Mouse (Mus musculus) 3T3-L1 (cell line): Measurements from ENCODE around the gene Hsd17b13.
"Not testable (repeated sequence)": the region's sequence is repeated elsewhere in the genome, so short reads cannot be mapped to it uniquely, and the experiment has no call there.

Experiments used
- DNase-seq: peaks from one replicate; pipeline ENCODE4 v3.0.0-alpha.2; 2015; ENCODE audit warnings: low read depth, low spot score

The Hsd17b13 gene

DNA sequence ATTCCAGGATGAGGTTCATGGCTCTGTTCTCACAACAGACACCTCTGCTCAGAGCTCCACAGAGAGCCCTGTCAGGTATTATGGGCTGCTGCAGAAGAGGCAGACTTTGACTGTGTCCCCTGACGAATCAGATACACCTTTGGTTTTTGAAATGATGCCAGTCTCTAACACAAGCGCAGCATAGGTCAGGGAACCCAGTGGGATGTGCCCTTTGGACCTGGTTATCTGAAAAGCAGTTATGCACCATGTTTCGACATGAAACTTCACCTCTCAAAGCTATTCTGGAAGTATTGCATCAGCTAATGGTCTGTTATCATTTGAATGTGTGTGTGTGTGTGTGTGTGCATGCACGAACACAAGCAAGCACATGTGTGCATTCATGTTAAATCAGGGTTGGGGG is at the start of gene Hsd17b13:
Gene Hsd17b13, minus strand, starts transcription at position 114 of the 400 bp plus-strand sequence.
- no peak for DNase-seq

DNA sequence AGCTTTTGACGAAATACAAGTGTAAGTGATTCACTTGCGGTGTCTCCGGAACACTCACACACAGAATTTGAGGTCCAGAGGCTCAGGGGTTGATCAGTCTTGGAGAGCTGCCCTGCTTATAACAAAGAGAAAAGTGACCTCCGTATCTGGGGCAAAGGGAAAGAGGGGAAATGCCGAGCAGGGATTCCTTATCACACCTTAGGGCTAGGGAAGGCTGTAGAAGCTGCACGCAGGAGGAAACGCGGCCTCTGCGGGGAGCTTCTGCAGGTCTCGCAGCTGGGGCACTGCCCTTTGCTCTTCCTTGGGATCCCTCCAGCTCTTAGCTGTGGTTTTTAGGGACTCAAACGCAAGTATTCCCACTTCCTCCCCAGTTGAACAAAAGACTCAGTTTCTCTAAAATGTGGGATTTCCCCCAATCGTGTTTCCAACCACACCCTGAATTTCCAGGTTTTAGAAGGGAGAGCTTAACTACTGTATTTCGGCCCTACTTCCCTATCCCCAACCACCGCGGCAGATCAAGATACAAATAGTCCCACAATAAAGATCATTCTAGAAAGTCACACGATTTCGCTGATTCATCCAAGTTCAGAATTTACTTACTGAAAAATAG is 48.1 kb upstream of the Hsd17b13 start:
- no peak for DNase-seq

- DNase-seq: no peak
These were observed 47.6 kb upstream of the Hsd17b13 start for GRCm38 (mm10) chr5:104024762-104025161.

DNA sequence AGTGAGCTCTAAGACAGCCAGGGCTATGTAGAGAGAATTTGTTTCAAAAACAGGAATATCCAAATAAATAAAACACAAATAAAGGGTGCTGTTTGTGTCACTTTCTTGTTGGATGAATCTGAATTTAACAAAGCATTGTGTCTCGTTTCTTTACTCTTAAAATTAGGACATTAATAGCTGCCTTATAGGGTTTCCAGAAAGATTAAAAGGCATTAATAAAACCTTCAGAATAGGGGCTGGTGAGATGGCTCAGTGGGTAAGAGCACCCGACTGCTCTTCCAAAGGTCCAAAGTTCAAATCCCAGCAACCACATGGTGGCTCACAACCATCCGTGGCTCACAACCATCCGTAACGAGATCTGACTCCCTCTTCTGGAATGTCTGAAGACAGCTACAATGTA is 47.0 kb upstream of the Hsd17b13 start:
- not testable (repeated sequence) for DNase-seq

- DNase-seq: no peak
These were observed 46.2 kb upstream of the Hsd17b13 start for GRCm38 (mm10) chr5:104023289-104024020.

- DNase-seq: no peak
These were observed 45.3 kb upstream of the Hsd17b13 start for GRCm38 (mm10) chr5:104022558-104022957.

DNA sequence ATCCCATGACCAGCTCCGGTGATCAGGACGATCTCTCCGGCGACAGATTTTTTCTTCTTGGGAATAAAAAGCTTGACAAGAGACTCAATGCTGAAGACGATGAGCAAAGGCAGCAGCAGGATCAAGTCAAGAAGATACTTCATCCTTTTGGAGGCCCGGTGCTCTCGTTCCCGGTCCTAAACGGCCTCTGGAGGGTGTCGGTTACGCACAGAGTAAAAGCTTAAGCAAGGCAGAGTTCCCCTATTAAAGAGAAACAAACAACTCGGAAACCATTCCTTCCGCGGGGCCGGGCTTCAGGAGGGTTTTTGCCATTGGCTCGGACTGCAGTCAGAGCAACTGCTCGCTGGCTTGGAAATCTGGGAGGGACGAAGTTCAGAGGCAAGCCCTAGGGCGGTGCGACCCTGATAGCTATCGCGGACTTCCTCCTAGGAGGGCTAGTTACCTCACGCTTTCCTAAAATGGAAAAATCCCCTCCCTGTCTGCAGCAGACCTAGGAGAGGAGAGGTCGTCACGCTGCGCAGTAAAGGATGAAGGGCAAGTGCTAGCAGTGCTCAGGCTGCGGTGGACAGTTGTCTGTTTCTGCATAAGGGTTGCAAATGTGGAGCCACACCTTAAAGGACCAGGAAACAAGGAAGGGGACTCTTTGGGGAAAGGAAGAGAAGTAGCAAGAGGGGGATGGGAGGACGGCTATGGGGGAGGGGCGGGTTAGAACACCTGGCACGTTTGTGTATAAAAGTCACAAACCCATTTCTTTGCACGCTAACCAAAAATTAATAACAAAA is 44.6 kb upstream of the Hsd17b13 start, which contains the start of gene Hsd17b11:
Gene Hsd17b11, minus strand, starts transcription at position 323 of the 782 bp plus-strand sequence.
- peak; percentile 80 for DNase-seq

DNA sequence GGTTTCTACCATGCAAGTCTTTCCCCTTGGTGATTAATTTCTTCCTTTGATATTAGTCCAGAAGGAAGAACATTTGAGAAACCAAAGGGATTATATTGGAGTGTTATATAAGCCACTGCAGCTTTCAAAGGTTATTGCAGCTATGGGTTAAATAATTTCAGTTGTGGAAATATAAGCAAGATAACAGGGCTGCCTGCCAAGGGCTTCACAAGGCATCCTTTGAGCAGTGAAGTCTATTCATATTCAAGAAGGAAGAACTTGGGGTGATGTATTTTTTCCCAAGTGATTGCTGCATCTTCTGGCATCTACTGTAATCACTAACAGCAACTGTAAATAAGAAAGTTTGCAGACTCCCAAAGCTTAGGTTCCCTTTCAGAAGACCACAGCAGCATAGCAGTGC is 34.2 kb upstream of the Hsd17b13 start:
- DNase-seq: no peak

DNA sequence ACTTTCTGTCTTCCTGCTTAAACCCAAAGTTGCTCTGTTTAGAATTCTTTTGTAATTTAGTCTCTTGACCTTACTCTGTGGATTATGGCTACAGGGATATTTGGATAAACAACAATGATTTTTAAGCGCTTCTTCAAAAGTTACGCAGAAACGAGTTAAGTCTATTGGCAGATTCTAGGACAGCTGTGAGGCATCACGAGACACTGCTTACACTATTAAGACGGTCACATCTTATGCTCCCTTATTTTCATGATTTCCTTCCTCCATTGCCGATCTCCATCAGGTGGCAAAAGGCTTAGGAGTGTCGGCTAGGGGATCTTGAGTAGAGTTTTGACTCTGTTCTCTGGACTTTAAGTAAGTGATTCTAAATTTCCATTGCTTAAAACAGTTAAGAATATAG is 33.1 kb upstream of the Hsd17b13 start:
- no peak for DNase-seq

- no peak for DNase-seq
These were observed 32.2 kb upstream of the Hsd17b13 start for GRCm38 (mm10) chr5:104009421-104009820.

GRCm38 (mm10) chr5:104007801-104008200 is 30.6 kb upstream of the Hsd17b13 start:
- DNase-seq: no peak

DNA sequence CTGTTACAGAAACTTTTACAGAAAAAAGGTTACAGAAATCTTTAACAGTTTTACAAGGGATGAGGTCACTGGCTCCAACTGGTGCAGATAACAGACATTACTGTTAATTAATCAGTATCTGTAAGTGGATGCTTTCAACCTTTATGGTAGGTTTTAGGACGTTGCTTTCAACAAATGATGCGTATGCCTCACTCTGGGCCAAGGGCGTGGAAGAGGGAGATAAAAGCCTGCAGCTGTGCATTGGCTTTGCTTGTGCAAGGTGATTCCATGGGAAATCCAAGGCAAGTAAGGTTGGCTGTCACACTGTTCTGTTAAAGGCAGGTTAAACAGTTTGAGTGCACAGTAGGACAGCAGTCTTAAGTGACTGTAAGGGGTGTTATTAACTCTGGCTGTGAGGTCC is 29.6 kb upstream of the Hsd17b13 start:
- DNase-seq: no peak

GRCm38 (mm10) chr5:104003955-104004354 is 26.7 kb upstream of the Hsd17b13 start:
- DNase-seq: no peak

- no peak for DNase-seq
These were observed 26.2 kb upstream of the Hsd17b13 start for GRCm38 (mm10) chr5:104003256-104003931.

GRCm38 (mm10) chr5:104002549-104003255 is 25.5 kb upstream of the Hsd17b13 start:
- no peak for DNase-seq

- peak; percentile 86 for DNase-seq
These were observed 22.5 kb upstream of the Hsd17b13 start for GRCm38 (mm10) chr5:103999738-104000137.

- DNase-seq: no peak
These were observed 21.5 kb upstream of the Hsd17b13 start for GRCm38 (mm10) chr5:103998739-103999138.

DNA sequence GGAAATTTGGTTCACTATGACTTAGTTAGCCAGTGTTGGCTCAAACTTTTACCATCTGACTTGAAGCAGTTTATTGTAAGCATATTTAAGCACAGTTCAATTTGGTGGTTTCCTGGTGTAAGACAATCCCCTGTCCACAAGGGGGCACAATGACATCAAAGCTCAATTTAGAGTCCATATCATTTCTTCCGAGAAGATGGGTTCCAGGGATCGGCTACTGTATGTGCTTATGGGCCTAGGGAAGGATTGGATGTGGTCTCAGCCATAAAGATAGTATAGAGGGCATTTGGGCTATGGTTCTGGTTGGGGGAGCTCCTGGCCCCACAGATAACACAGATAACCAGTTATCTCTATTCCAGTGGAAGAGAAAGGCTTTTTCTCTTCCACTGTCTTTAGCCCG is 18.0 kb upstream of the Hsd17b13 start:
- DNase-seq: peak; percentile 66

GRCm38 (mm10) chr5:103994669-103995068 is 17.5 kb upstream of the Hsd17b13 start:
- no peak for DNase-seq

- peak; percentile 37 for DNase-seq
These were observed 16.4 kb upstream of the Hsd17b13 start for GRCm38 (mm10) chr5:103993601-103994000.

DNA sequence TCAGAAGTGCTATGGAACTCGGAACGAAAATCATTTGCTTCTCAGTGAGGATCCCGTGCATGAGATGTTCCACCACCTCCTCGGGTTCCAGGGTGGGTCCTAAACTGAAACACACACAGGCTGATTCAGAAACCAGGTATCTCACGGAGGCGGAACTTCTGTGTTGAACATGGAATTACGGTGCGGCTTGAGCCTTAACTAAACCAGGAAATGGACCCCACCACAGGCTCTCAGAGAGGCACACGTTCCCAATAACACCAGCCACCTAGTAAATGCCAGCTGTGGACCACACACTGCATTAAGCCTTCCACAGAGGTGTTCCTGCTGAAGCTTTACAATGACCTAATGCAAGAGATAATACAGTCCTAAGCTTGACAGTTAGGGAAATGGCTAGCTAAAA is 15.6 kb upstream of the Hsd17b13 start:
- DNase-seq: no peak
